Mouse (Mus musculus): ENCODE data around the gene Atg4a-ps. TPM values are rescaled to one million over a fixed set of nuclear protein-coding genes. Genes with fewer than 3 reads are reported as not detected.

Atg4a-ps gene
- total RNA-seq, 4 experiments from 2014 or later = 0.52 to 1.1 TPM; not detected in 2

DNA sequence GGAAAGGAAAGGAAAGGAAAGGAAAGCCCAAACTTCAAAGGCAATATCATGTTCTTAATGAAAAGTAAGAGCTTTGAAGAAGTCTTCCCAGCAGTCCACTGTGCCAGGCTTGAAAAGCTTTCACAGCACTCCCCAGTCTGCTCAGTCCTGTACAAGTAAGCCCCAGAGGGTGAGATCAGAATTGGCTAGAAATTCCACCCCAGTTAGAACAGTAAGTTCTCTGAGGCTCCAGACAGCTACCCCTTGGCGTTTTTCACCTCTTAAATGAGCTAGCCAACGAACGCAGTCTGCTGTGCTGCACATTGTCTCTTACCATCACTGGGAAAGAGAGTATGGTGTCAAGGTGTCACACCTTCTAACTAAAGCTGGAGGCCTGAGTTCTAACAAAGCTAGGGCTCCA is 18.2 kb downstream of the Atg4a-ps start:
- no peak for DNase-seq (ENCODE audit: low spot score in 2 of 2)

DNA sequence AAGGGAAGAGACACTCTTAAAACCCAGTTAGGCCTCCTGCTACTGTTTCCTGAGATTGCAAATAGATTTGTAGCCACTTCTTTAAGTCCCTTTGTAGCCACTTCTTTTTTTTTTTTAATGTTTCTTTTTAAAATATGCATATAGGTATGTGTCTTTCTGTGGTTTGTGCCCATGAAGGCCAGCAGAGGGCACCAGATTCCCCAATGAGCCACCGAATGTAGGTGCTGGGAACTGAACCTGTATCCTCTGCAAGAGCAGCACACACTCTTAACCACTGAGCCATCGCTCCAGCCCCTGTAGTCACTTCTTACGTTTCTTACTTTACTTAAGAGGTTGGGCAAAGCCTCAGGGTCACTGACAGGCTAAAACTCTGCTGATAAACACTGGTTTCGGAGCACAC is 19.4 kb downstream of the Atg4a-ps start:
- no peak for DNase-seq (ENCODE audit: low spot score in 2 of 2)

DNA sequence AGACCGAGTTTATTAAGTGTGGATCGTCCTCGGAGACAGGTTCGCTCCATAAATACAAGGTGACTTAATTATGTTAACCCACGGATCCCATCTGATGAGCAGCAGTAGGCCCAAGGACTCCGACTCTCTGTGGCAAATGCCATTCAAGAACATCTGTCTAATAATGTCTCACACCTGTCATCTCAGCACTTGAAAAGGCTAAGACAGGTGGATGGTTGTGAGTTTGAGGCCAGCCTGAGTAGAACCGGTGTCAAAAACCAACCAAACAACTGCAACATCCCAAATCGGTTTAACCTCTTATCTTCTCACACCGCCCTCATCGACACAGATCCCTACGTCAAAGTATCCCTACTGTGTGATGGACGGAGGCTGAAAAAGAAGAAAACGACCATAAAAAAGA is 20.7 kb downstream of the Atg4a-ps start:
- DNase-seq (ENCODE audit: low spot score in 2 of 2) = no peak

DNA sequence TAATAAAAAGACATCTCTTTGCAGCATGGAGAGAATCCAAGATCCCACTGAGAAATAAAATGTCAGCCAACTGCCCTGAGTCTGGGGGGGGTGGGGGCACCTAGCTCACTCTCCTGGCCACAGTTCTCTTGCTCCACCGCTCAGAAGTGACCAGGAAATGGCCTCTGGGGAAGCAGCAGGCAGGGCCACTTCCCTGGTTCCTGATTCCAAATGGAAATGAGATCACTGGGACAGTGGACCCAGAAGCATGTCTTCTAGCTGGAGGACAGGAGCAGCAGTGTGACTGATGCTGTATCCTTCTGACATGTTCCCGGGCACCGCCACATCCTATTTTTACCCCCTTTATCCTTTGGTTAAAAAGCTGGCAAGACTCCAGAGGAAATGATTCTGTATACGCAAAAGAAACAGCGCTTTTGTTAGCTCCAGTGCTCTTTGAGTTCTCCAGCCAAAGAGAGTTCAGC is 21.2 kb downstream of the Atg4a-ps start:
- DNase-seq (ENCODE audit: low spot score in 2 of 2) = no peak

DNA sequence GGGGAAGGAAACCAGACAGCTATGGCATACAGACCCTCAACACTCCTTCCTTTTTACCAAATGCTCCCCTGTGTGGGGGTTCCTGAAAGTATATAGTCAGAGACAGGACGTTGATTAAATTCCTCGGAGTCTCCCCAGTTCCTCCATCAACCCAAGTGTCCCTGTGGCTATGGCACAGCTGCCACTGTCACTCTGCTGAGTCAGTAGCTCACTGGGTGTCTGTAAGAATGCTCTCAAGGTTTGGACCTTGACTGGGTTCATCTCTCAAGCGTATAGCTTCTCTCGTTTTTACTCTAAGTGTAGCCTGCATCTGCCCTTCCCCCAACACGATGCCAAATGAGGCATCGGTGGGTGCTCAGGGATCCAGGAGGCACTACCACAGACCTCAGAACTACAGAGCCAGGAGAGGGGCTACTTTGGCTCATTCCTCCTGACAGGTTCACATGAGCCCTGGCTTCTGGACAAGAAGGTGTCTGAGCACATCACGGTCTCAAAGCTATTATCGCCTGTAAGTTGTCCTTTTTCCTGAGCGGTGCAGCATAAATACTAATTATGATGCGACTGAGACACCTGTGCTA is 21.9 kb downstream of the Atg4a-ps start:
- DNase-seq (ENCODE audit: low spot score in 2 of 2) = no peak

DNA sequence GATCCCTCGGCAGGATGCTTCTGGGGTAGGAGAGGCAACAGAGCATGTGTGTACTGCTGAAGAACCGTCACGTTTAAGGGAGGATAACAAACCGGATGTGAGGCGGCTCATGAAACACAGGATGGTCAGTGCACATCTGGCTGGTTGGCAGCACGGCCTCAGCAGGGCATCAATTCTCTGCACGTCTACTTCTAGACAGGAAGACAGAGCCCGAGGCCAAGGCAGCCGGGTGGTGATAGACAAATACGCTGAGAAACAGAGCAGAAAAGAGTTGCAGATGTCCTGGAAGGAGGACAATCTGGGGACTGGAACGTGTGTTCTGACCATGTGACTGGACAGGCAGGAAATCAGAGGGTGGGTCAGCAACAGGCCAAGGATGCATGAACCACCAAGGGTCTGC is 25.8 kb downstream of the Atg4a-ps start:
- DNase-seq (ENCODE audit: low spot score in 2 of 2) = no peak

DNA sequence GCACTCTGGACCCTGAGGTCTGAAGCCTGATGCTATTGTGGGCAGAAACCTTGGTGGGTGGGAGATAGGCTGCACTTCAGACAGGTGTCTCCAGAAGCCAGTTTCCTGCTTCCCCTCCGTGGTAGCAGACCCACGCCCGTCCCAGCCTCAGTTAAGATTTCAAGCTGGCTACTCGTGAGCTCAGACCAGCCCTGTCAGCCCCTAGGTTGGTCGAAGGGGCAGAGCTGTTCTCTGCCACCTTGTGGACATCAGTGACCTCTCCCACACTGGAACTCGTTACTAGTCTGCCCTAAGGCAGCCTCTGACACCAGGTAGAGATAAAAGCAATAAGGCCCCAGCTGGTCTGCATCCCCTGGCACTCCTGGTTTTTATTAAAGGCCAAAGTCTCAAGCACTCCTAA is 28.9 kb downstream of the Atg4a-ps start:
- DNase-seq (ENCODE audit: low spot score in 2 of 2) = no peak

DNA sequence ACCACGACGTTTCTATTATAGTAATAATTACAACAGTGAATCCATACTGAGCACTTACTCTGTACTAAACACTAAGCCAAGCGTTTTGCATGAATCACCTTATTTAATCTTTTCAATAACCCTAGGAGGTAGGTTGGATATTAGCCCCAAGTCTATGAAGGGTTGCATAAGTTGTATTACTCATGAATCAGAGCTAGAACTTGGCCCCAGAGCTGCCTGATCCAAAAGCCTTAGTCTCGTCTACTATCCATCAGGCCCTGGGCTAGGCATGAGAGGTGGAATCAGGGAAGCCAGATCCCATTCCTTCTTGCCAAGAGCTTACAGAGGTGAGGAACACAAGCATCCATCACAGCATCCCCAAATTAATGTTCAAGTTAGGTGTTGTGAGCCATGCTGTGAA is 30.2 kb downstream of the Atg4a-ps start:
- DNase-seq (ENCODE audit: low spot score in 2 of 2) = no peak

DNA sequence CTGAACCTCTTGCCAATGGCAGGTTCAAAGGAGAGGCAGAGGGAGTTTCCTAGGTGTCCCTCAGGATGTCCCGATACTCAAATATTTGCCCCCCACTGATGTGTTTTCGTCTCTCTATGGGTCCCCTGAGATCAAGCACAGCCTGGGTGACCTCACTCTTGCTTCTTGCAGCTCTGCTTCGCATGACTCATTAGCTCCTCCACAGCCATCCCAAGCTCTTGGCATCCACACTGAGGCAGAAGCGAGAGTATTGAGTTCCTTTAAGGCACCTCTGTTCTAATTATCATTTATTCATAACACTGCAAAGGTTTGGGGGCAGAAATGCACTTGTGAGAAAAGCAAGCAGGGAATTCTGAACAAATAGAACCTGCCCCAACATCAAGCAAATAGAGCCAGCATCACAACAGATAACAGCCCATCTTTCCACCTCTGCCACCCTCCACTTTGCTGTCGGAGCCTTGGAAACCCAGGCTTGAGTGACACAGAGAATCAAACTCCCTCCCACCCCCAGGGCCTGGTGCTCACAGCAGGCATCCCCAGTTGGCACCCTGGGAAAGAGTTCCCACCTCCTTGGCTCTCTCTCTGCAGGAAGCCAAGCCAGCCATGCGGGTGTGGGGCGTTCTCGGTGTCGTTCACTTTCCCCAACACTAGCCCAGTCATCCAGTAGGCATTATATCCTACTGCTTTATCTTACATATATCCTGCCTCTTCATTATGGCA is 33.1 kb downstream of the Atg4a-ps start:
- DNase-seq (ENCODE audit: low spot score in 2 of 2) = peak; percentile 40 to 54

DNA sequence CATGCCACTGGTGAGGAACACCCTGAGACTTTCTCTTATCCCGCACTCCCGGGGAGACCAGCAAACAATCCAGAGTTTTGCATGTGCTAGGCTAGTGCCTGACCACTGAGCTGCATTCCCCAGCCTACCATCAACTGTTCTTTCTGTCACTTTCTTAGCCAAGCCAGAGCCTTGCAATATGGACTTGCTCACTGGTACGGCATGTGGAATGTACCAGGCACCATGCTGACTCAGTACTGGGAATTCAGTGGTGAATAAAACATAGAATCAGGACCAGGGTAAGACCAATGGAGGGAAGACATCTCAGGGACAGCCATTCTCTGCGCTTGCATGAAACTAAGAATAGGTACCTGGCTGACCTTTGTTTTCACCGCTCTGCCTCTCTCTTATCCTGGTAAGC is 35.6 kb downstream of the Atg4a-ps start:
- DNase-seq (ENCODE audit: low spot score in 2 of 2) = no peak

DNA sequence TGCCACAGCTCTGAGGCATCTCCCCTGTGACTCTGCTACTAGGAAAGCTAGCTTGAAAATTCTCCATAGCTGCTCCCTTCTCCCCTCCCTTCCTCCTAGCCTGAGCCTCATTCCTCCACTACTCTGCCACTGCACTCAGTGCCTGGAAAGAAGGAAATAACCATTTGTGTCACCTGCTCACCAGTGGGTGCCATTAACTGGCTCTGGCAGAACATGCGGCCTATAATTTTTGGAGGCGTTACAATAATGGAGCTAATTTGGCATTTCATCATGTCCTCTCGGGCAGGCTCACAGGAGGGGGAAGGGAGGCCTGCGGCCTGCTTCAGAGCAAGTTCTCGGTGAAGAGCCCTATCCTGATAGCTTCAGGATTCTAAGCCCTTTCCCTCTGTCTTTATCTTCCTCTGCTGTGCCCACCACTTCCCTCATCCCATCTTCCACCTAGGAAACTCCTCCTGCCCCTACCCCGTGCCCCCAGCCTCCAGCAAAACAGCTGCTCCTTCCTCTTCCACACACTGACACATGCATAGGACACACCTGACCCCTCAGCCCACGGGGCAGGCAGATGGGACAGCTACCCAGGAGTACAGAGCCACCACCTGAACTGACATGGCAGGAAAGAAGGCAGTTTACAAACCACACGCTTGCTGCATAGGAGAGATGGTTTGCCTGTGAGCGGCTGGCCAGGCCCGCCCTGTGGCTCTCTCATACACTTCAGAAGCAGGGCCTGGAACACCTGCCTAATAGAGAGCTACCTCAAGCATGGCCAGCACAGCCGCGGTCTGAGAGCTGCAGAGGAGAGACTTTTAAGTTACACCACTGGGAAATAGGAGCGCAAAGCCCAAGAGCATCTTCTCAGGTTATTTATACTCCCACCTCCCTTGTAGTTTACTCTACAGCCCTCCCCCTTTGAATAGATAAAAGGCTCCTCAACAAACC is 38.9 kb downstream of the Atg4a-ps start:
- no peak for DNase-seq (ENCODE audit: low spot score in 2 of 2)

DNA sequence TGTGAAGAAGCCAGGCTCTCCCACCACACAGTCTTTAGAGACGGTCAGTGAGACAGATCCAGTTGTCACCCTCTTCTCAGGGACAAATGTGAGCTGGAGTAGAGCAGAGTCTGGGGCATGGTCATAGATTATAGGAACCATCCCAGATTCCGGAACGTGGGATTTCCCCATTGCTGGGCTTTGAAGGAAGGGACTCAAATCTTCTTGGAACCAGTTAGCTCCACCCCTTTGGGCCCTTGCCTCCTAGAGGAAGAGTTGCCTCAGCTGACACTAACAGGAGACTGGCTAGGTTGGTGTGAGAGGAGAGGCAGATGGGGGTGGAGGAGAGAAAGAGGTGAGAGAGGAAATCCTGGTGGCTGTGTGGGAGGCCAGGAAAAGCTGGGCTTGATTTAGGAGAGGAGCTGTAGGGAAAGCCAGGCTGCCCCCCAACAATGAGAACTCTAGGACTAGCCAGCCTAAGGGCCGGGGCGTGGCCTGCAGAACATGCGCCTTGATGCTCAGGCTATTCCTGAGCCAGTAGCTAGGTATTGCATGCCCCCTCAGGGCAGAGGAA is 39.7 kb downstream of the Atg4a-ps start:
- DNase-seq (ENCODE audit: low spot score in 2 of 2) = no peak

DNA sequence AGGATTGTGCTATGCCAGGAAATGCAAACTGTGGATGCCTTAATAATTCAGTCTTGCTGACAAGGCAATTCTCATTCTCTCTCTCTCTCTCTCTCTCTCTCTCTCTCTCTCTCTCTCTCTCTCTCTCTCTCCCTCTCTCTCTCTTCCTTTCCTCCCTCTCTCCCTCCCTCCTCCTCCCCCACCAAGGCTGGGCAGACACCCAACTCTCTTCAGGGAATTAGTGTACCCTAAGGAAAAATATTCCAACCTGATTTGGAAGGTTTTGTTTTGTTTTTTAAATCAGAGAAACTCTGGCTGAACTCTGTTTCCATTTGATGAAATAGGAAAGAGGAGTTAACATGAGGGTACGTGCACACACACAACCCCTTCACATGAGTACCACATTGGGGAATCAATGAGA is 44.3 kb downstream of the Atg4a-ps start:
- no peak for DNase-seq (ENCODE audit: low spot score in 2 of 2)

DNA sequence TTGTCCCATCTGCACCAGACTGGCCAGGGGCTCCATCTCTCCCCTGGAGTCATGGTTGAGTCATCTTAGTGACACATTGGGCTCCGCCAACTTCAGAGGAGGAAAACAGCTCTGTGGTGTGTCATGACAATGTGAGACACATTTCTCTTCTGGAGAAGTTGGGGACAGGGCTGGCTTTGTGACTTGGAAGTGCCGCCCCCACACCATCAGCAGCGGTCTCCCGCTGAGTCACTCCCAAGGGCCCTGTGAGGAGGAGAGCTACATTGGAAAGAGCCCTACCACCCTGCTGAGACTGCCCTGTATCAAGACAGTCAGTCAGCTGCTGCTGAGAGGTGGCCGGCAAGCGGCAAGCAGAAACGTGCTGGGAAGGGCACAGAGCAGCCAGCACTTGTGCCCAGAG is 44.9 kb downstream of the Atg4a-ps start:
- peak in 1 of 2 experiments; percentile 15 for DNase-seq (ENCODE audit: low spot score in 2 of 2)

DNA sequence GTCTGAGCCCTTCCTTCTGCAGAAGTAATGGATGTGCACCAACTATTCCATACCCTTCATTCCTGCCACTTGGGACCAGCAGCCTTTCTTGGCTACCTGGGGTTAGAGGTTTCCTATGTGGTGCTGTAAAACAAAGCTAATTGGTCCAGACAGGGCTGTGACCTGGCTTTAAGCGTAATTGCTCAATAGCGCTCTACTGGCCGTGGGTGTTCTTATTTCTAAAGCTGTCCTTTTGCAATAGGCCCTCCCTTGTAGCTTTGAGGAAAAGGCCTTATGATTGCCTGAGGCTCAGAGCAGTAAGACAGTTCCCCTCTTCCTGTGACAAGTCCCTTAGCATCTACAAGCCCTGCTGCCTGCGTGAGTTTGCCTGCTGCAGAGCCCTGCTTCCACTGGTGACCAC is 48.3 kb downstream of the Atg4a-ps start:
- DNase-seq (ENCODE audit: low spot score in 2 of 2) = no peak

DNA sequence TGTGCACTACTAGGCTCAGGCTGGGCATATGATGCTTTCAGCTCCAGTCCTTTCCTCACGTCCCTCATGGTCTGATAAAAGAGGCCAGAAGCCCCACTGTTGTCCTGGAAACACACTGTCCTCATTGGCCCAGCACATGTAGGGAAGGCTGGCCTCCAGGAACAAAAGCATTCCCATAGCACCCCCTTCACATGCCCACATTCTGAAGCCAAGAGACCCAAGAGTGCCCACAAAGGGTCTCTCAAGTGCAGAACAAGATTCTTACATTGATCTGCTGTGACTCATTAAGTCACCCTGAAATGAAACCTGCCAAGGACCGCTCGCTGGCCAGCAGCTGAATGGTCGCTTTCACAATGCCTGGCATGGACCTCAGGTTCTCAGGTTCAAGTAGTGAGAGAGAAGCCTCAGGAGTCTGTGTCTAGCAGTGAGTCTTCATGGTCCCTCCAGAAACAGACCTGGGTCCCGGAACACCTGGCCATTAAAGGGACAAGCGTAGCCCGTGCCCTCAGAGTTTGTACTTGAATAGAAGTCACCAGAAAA is 50.5 kb downstream of the Atg4a-ps start:
- DNase-seq (ENCODE audit: low spot score in 2 of 2) = no peak

Small RNA genes lying within 50 kb of the gene (microRNA-seq; reads per million reads assigned to microRNA genes)
- gene Gm25325 = 0 reads per million in 2 experiments

Other genes starting within 250 kb of the Atg4a-ps start
- gene Syt6, start 70.8 kb downstream of the Atg4a-ps start, total RNA-seq (2022) = 1 to 10 TPM; 5.9 to 7.6 (median 6.6) TPM
- gene Olfml3, start 91.9 kb upstream of the Atg4a-ps start, total RNA-seq (2022) = 10 to 100 TPM; 13.9 to 56.8 (median 28.8) TPM
- gene Gm10964, start 93.3 kb upstream of the Atg4a-ps start, total RNA-seq (2022) = not detected
- gene Hipk1, start 145.5 kb upstream of the Atg4a-ps start, total RNA-seq (2022) = 100 to 1,000 TPM; 115 to 141 (median 129) TPM
- 10 to 100 TPM in 2 of 4 experiments, 1 to 10 TPM in 2; 7.4 to 12.1 (median 9.7) TPM for gene Dclre1b, start 163.4 kb upstream of the Atg4a-ps start, total RNA-seq (2022)
- gene Ap4b1, start 163.5 kb upstream of the Atg4a-ps start, total RNA-seq (2022) = 10 to 100 TPM; 11.4 to 14.3 (median 13.1) TPM
- gene Gm43064, start 163.5 kb upstream of the Atg4a-ps start, total RNA-seq (2022) = under 1 TPM in 3 of 4 experiments, not detected in 1; 0.21 to 0.83 (median 0.30) TPM
- 1 to 10 TPM in 2 of 4 experiments, under 1 TPM in 2; 0.56 to 3.6 (median 1.9) TPM for gene Bcl2l15, start 186.5 kb upstream of the Atg4a-ps start, total RNA-seq (2022)
- gene Ptpn22, start 213.7 kb upstream of the Atg4a-ps start, total RNA-seq (2022) = 1 to 10 TPM in 2 of 4 experiments, under 1 TPM in 2; 0.45 to 2.7 (median 1.2) TPM